Mouse (Mus musculus) kidney, adult 2 months (tissue): ENCODE results near the gene Spns1.
"Not testable (repeated sequence)": the region's sequence is repeated elsewhere in the genome, so short reads cannot be mapped to it uniquely, and the experiment has no call there.

Experiments
- CTCF ChIP-seq: fragments of 200-500 bp; conservative IDR thresholded peaks from 2 replicates; pipeline ENCODE4 v1.5.1; 2011; ENCODE audit warnings: low read depth, mild to moderate bottlenecking, control low read depth, low read length, moderate library complexity, mixed read lengths; ENCODE audit not compliant: insufficient read depth, insufficient read length
- POLR2A ChIP-seq: fragments of 200-500 bp; IDR thresholded peaks from one replicate; pipeline ENCODE4 v1.6.1; 2011; ENCODE audit warnings: low read depth, low read length, control low read depth

- not testable (repeated sequence) for TF ChIP-seq POLR2A, CTCF
These were observed 15.0 kb upstream of the Spns1 start for GRCm38 (mm10) chr7:126392086-126392884.
